Mouse (Mus musculus): Measurements from ENCODE around the gene Btbd18.

- no peak for TF ChIP-seq CTCF (IDR thresholded peaks at IDR 0.05; ENCODE audit: insufficient read depth, low read length)
- TF ChIP-seq POLR2A (IDR thresholded peaks at IDR 0.05; ENCODE audit: borderline replicate concordance, extremely low read depth, low read depth, low read length), result no peak
Measured at GRCm38 (mm10) chr2:84669828-84670568, 11.1 kb downstream of the Btbd18 start.

Measured in lung, adult 2 months (tissue).